Mouse (Mus musculus) MEL (cell line): Measurements from ENCODE around the gene Zc3hc1. TPM values are rescaled to one million over a fixed set of nuclear protein-coding genes. Genes with fewer than 3 reads are reported as not detected.
A peak's percentile ranks its signal among the peaks of the same experiment; 100 is the strongest.

ENCODE experiments used
- DNase-seq: peaks from one replicate; pipeline ENCODE4 v3.0.0; 2011; ENCODE audit warnings: low read depth, low spot score
- H3K27ac ChIP-seq: 2 replicates; pipeline ENCODE4 v1.5.1; 2012; ENCODE audit warnings: low read depth, mild to moderate bottlenecking, control low read depth, low read length, moderate library complexity; ENCODE audit not compliant: control insufficient read depth
- H3K27me3 ChIP-seq, 2 experiments: fragments of 150-350 bp in 1 of 2; sonication (generic) in 1 of 2; 2 replicates each; pipeline ENCODE4 v1.6.1; 2012; ENCODE audit warnings: low read length in 2 of 2, mild to moderate bottlenecking in 2 of 2, improper control_type of control experiment in 1 of 2, moderate library complexity in 1 of 2; ENCODE audit not compliant: insufficient read depth in 2 of 2, control insufficient read depth in 1 of 2
- H3K36me3 ChIP-seq, 2 experiments: 2 replicates each; pipeline ENCODE4 v1.6.1; 2012 to 2014; ENCODE audit warnings: low read length in 2 of 2, improper control_type of control experiment in 1 of 2, inconsistent platforms in 1 of 2, mild to moderate bottlenecking in 1 of 2; ENCODE audit not compliant: insufficient read depth in 2 of 2, control insufficient read depth in 1 of 2
- H3K4me1 ChIP-seq, 2 experiments: fragments of 150-350 bp in 1 of 2; sonication (generic) in 1 of 2; 2 replicates each; pipeline ENCODE4 v1.6.1; 2012; ENCODE audit warnings: low read length in 2 of 2, improper control_type of control experiment in 1 of 2, mild to moderate bottlenecking in 1 of 2; ENCODE audit not compliant: insufficient read depth in 2 of 2, control insufficient read depth in 1 of 2
- H3K4me3 ChIP-seq, 2 experiments: fragments of 150-350 bp in 1 of 2; sonication (generic) in 1 of 2; 2 replicates each; pipeline ENCODE4 v1.5.1; 2012; ENCODE audit warnings: low read depth in 2 of 2, low read length in 2 of 2, mild to moderate bottlenecking in 2 of 2, moderate library complexity in 2 of 2, control low read depth in 1 of 2, improper control_type of control experiment in 1 of 2; ENCODE audit not compliant: control insufficient read depth in 1 of 2, insufficient read depth in 1 of 2
- H3K79me2 ChIP-seq: 2 replicates; pipeline ENCODE4 v1.6.1; 2012; ENCODE audit warnings: mild to moderate bottlenecking, low read length, moderate library complexity; ENCODE audit not compliant: control insufficient read depth, poor library complexity, insufficient read depth
- H3K9ac ChIP-seq: 2 replicates; pipeline ENCODE4 v1.6.1; 2012; ENCODE audit warnings: low read depth, mild to moderate bottlenecking, control low read depth, low read length, moderate library complexity; ENCODE audit not compliant: control insufficient read depth, poor library complexity, severe bottlenecking
- H3K9me3 ChIP-seq: fragments of 150-350 bp; sonication (generic); replicated peaks from 2 replicates; pipeline ENCODE4 v1.6.1; 2012; ENCODE audit warnings: mild to moderate bottlenecking, low read length, improper control_type of control experiment, moderate library complexity; ENCODE audit not compliant: insufficient read depth
- BHLHE40 ChIP-seq: IDR thresholded peaks from 2 replicates; pipeline ENCODE4 v1.6.1; 2012; ENCODE audit warnings: low read depth, mild to moderate bottlenecking, inconsistent platforms, low read length, improper control_type of control experiment, borderline replicate concordance
- CHD1 ChIP-seq: IDR thresholded peaks from 2 replicates; pipeline ENCODE4 v1.6.1; 2012; ENCODE audit warnings: low read depth, mild to moderate bottlenecking, inconsistent platforms, low read length, improper control_type of control experiment
- ETS1 ChIP-seq: IDR thresholded peaks from 2 replicates; pipeline ENCODE4 v1.6.1; 2012; ENCODE audit warnings: low read depth, mild to moderate bottlenecking, inconsistent platforms, low read length, improper control_type of control experiment, moderate library complexity
- GABPA ChIP-seq: IDR thresholded peaks from 2 replicates; pipeline ENCODE4 v1.6.1; 2012; ENCODE audit warnings: low read depth, mild to moderate bottlenecking, inconsistent platforms, low read length, improper control_type of control experiment, moderate library complexity
- HCFC1 ChIP-seq: IDR thresholded peaks from 2 replicates; pipeline ENCODE4 v1.6.1; 2012; ENCODE audit warnings: low read depth, mild to moderate bottlenecking, inconsistent platforms, low read length, improper control_type of control experiment, moderate library complexity
- MAZ ChIP-seq: IDR thresholded peaks from 2 replicates; pipeline ENCODE4 v1.6.1; 2012; ENCODE audit warnings: low read depth, mild to moderate bottlenecking, inconsistent platforms, low read length, improper control_type of control experiment
- MXI1 ChIP-seq: IDR thresholded peaks from 2 replicates; pipeline ENCODE4 v1.6.1; 2011; ENCODE audit warnings: mild to moderate bottlenecking, low read depth, low read length, improper control_type of control experiment
- POLR2AphosphoS5 ChIP-seq: IDR thresholded peaks from 2 replicates; pipeline ENCODE4 v1.6.1; 2012; ENCODE audit warnings: low read depth, borderline replicate concordance, mild to moderate bottlenecking, inconsistent platforms, low read length, moderate library complexity, mixed read lengths
- RCOR1 ChIP-seq: IDR thresholded peaks from 2 replicates; pipeline ENCODE4 v1.6.1; 2012; ENCODE audit warnings: low read depth, mild to moderate bottlenecking, inconsistent platforms, low read length, improper control_type of control experiment
- SIN3A ChIP-seq: IDR thresholded peaks from 2 replicates; pipeline ENCODE4 v1.6.1; 2012; ENCODE audit warnings: low read length, improper control_type of control experiment, inconsistent platforms
- TBP ChIP-seq: IDR thresholded peaks from 2 replicates; pipeline ENCODE4 v1.8.0; 2011; ENCODE audit warnings: low read depth, low read length, improper control_type of control experiment
- TCF12 ChIP-seq: IDR thresholded peaks from 2 replicates; pipeline ENCODE4 v1.6.1; 2014; ENCODE audit warnings: low read depth, mild to moderate bottlenecking, inconsistent platforms, low read length, improper control_type of control experiment, moderate library complexity
- UBTF ChIP-seq: IDR thresholded peaks from 2 replicates; pipeline ENCODE4 v1.6.1; 2012; ENCODE audit warnings: low read depth, mild to moderate bottlenecking, inconsistent platforms, low read length, improper control_type of control experiment, moderate library complexity, borderline replicate concordance; ENCODE audit not compliant: insufficient read depth
- USF2 ChIP-seq, 2 experiments: IDR thresholded peaks; 2 replicates each; pipeline ENCODE4 v1.6.1; 2011 to 2012; ENCODE audit warnings: improper control_type of control experiment in 2 of 2, low read length in 2 of 2, borderline replicate concordance in 1 of 2, inconsistent platforms in 1 of 2, low read depth in 1 of 2, mild to moderate bottlenecking in 1 of 2; ENCODE audit not compliant: insufficient read depth in 1 of 2
- ZC3H11A ChIP-seq: IDR thresholded peaks from 2 replicates; pipeline ENCODE4 v1.6.1; 2012; ENCODE audit warnings: low read depth, mild to moderate bottlenecking, inconsistent platforms, low read length, improper control_type of control experiment
- ZKSCAN1 ChIP-seq: IDR thresholded peaks from 2 replicates; pipeline ENCODE4 v1.6.1; 2012; ENCODE audit warnings: low read depth, mild to moderate bottlenecking, inconsistent platforms, low read length, improper control_type of control experiment, moderate library complexity
- ZMIZ1 ChIP-seq: IDR thresholded peaks from 2 replicates; pipeline ENCODE4 v1.6.1; 2012; ENCODE audit warnings: low read depth, mild to moderate bottlenecking, inconsistent platforms, low read length, improper control_type of control experiment, moderate library complexity
- ZNF384 ChIP-seq: IDR thresholded peaks from 2 replicates; pipeline ENCODE4 v1.6.1; 2012; ENCODE audit warnings: low read depth, mild to moderate bottlenecking, inconsistent platforms, low read length, improper control_type of control experiment
- polyA plus RNA-seq, 2 experiments: library from polyadenylated mRNA; stranded (reverse) in 1 of 2; unstranded in 1 of 2; fragments of >175 nt in 1 of 2; fragments of >200 nt in 1 of 2; gene quantifications; 2 replicates each; pipeline versions ENCODE4 v1.2.1 to v1.2.4; 2012; ENCODE audit warnings: low replicate concordance in 2 of 2, low read depth in 1 of 2; ENCODE audit not compliant: insufficient read length in 2 of 2, insufficient read depth in 1 of 2, missing spikeins in 1 of 2
- total RNA-seq: library from RNA; depleted of rRNA; stranded (reverse); fragments of 300-350 nt; gene quantifications from 2 replicates; pipeline ENCODE4 v1.2.3, GENCODE M21; 2012

The Zc3hc1 gene
- total and polyA plus RNA-seq, 3 experiments = 59.8 to 87.7 TPM; not detected in 1

DNA sequence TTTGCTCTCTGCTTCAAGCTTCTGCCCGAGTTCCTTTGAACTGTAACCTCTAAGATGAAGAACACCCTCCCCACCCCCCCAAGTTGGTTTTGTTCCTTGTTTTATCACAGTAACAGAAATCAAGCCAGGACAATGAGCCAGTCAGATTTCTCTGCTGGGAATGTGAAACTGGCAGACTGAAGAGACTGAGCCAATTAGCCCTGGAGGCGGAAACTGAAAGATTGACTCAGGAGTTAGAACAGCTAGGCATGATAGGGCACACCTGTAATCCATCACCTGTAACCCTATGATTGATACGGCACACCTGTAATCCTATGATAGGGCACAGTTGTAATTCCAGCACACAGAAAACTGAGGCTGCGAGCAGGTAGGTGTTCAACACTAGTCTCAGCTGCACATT is 58.6 kb downstream of the Zc3hc1 start:
- Histone ChIP-seq H3K9ac (no peak overlapping the region), H3K36me3 (0 out of 4 replicates have a peak, but pooled peaks cover 0 to 3% of the 10 kb centered on the region in 2 experiments), H3K4me3 (no peak overlapping the region), H3K4me1 (peaks cover 0 to 8% of the 10 kb centered on the region in 2 experiments; a peak in 2 of 4 replicates), H3K27me3 (peaks cover 0 to 2% of the 10 kb centered on the region in 2 experiments; a peak in 1 of 4 replicates), H3K27ac (no peak overlapping the region), H3K79me2 (no peaks in the 10 kb centered on the region), H3K9me3 (no peaks in the 10 kb centered on the region)
- TF ChIP-seq SIN3A (no peak), MXI1 (no peak), CHD1 (no peak), UBTF (no peak), GABPA (no peak), ZKSCAN1 (no peak)
- no peak for DNase-seq

DNA sequence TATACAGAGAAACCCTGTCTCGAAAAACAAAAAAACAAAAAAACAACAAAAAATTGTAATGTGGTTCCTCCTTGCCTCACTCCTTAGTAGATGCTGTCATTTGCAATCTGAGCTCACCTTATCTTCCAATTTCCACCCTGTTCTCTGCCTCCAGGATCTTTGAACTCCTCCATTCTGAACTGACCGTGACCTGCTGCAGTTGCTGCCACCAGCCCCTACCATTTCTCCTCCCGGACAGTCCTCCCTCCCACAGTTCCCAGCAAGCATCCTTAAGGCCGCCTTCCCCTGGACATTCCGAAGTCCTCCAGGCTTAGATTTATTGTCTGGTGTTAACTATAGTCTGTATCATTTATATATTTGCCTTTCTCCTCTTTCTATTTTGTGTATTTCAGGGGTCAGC is 60.1 kb downstream of the Zc3hc1 start:
- Histone ChIP-seq H3K4me3 (no peak overlapping the region), H3K27ac (no peak overlapping the region)
- TF ChIP-seq ETS1 (no peak), TCF12 (no peak), POLR2AphosphoS5 (no peak), ZMIZ1 (no peak), USF2 (IDR thresholded peaks at IDR 0.05; ENCODE audit: borderline replicate concordance in 1 of 2, insufficient read depth in 1 of 2, low read depth in 1 of 2, low read length in 2 of 2) (no peak)
- TF ChIP-seq, all 39 proteins: peak for 0
- Histone ChIP-seq H3K9me3 (no peaks in the 10 kb centered on the region), H3K4me1 (peaks cover 0 to 7% of the 10 kb centered on the region in 2 experiments; a peak in 1 of 4 replicates), H3K79me2 (no peaks in the 10 kb centered on the region), H3K9ac (no peak overlapping the region), H3K36me3 (0 out of 4 replicates have a peak, but pooled peaks cover 0 to 3% of the 10 kb centered on the region in 2 experiments), H3K27me3 (peaks cover 0 to 2% of the 10 kb centered on the region in 2 experiments; a peak in 1 of 4 replicates)
- DNase-seq = no peak

DNA sequence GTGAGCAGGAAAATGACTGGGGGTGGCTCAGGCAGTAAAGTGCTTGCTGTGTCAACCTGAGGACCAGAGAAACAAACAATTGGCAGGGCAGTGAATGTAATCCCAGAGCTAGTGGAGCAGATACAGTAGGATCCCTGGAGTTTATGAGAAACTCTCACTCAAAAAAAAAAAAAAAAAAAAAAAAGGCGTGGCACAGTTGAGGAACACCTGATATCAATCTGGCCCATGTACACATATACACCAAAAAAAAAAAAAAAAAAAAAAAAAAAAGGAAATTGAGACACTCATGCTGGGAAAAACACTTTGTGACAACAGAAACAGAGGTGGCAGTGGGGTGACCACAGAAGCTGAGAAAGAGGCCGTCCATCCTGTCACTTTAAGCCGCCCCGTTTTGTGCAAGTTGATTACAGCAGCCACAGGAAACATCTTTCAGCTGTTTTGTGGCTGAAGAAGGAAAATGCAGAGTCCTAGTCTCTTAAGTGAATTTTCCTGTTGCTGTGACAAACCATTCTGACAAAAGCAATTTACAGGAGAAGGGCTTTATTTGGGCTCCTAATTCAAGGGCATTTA is 64.8 kb downstream of the Zc3hc1 start:
- peaks cover 0 to 2% of the 10 kb centered on the region in 2 experiments; a peak in 3 of 4 replicates for H3K27me3 ChIP-seq
- 0 out of 4 replicates have a peak, but pooled peaks cover 0 to 3% of the 10 kb centered on the region in 2 experiments for H3K36me3 ChIP-seq
- no peaks in the 10 kb centered on the region for H3K9me3 ChIP-seq
- H3K79me2 ChIP-seq = no peaks in the 10 kb centered on the region
- no peak overlapping the region for H3K27ac ChIP-seq
- TF ChIP-seq MAZ = no peak
- no peak for TF ChIP-seq GABPA
- TF ChIP-seq USF2 (IDR thresholded peaks at IDR 0.05; ENCODE audit: borderline replicate concordance in 1 of 2, insufficient read depth in 1 of 2, low read depth in 1 of 2, low read length in 2 of 2) = no peak
- TF ChIP-seq RCOR1 = no peak
- TF ChIP-seq ZC3H11A = no peak
- 0 out of 2 replicates have a peak, but pooled peaks have one; percentile 17 for TF ChIP-seq HCFC1
- TF ChIP-seq ZNF384 = peak; percentile 99
- TF ChIP-seq ETS1 = no peak
- no peak for TF ChIP-seq BHLHE40
- TF ChIP-seq TBP = no peak
- peaks cover 0 to 3% of the 10 kb centered on the region in 2 experiments; a peak in 1 of 4 replicates for H3K4me1 ChIP-seq
- H3K9ac ChIP-seq = no peak overlapping the region
- H3K4me3 ChIP-seq = no peak overlapping the region
- peak; percentile 41 for DNase-seq
